Mouse (Mus musculus) central nervous system, embryonic 14 days (tissue): ENCODE results near the gene Itpkc. TPM values are rescaled to one million over a fixed set of nuclear protein-coding genes. Genes with fewer than 3 reads are reported as not detected.

Experiments
- polyA plus RNA-seq: library from polyadenylated mRNA; depleted of rRNA; stranded (reverse); fragments of >200 nt; gene quantifications from 2 replicates; pipeline ENCODE4 v1.2.3, GENCODE M21; 2012; rRNA removed

Gene Itpkc
- polyA plus RNA-seq = 12.6 and 13.0 TPM in 2 replicates

GRCm38 (mm10) chr7:27228281-27228821 lies at the start of gene Itpkc:
Itpkc (minus strand) TSS chr7:27228661.

GRCm38 (mm10) chr7:27258205-27258899 lies 29.9 kb upstream of the Itpkc start, which contains the start of gene Numbl:
Numbl (plus strand) TSS chr7:27258433.

GRCm38 (mm10) chr7:27232781-27233281 lies 4.4 kb upstream of the Itpkc start, which contains the start of gene Coq8b:
Coq8b (plus strand) TSS chr7:27233023.

GRCm38 (mm10) chr7:27195681-27196611 lies 32.5 kb downstream of the Itpkc start, which contains the start of the genes BC024978 and Snrpa:
BC024978 (plus strand) TSS chr7:27195781.
Snrpa (minus strand) TSS chr7:27196271.

GRCm38 (mm10) chr7:27180837-27181695 lies 47.4 kb downstream of the Itpkc start, which contains the start of the genes Gm21983 and Mia:
Gm21983 (minus strand) TSS chr7:27181086.
Mia (minus strand) TSS chr7:27181157.

GRCm38 (mm10) chr7:27178324-27179216 lies 49.9 kb downstream of the Itpkc start, which contains the start of gene Rab4b:
Rab4b (minus strand) TSS chr7:27178896.

GRCm38 (mm10) chr7:27166614-27167474 lies 61.6 kb downstream of the Itpkc start, which contains the start of gene Egln2:
Egln2 (minus strand) TSS chr7:27166802.

Other genes with a start within 250 kb of the Itpkc start
- gene Cyp2a12, start 199.6 kb downstream of the Itpkc start, polyA plus RNA-seq = not detected in 2 replicates
- gene Cyp2f2, start 108.8 kb downstream of the Itpkc start, polyA plus RNA-seq = 3.6 TPM in 1 of 2 replicates, not detected in the other
- not detected in 2 replicates for gene Cyp2t4, start 74.9 kb downstream of the Itpkc start, polyA plus RNA-seq
- 113 and 115 TPM in 2 replicates for gene Egln2, start 61.9 kb downstream of the Itpkc start, polyA plus RNA-seq
- gene Rab4b, start 49.8 kb downstream of the Itpkc start, polyA plus RNA-seq = 76.1 and 88.2 TPM in 2 replicates
- 0.36 and 0.84 TPM in 2 replicates for gene Gm21983, start 47.6 kb downstream of the Itpkc start, polyA plus RNA-seq
- gene Mia, start 47.5 kb downstream of the Itpkc start, polyA plus RNA-seq = 20.8 and 75.8 TPM in 2 replicates
- 9.2 and 9.6 TPM in 2 replicates for gene BC024978, start 32.9 kb downstream of the Itpkc start, polyA plus RNA-seq
- gene Snrpa, start 32.4 kb downstream of the Itpkc start, polyA plus RNA-seq = 391 and 412 TPM in 2 replicates
- 42.3 and 43.1 TPM in 2 replicates for gene Coq8b, start 4.4 kb upstream of the Itpkc start, polyA plus RNA-seq
- 95.3 and 97.1 TPM in 2 replicates for gene Numbl, start 29.8 kb upstream of the Itpkc start, polyA plus RNA-seq
- gene Ltbp4, start 109.0 kb upstream of the Itpkc start, polyA plus RNA-seq = 23.4 and 35.0 TPM in 2 replicates
- gene Shkbp1, start 127.4 kb upstream of the Itpkc start, polyA plus RNA-seq = 139 and 156 TPM in 2 replicates
- gene Gm20479, start 128.8 kb upstream of the Itpkc start, polyA plus RNA-seq = not detected in 2 replicates
- gene Sptbn4, start 219.0 kb upstream of the Itpkc start, polyA plus RNA-seq = 19.9 and 20.5 TPM in 2 replicates
- 18.0 and 25.5 TPM in 2 replicates for gene Blvrb, start 219.3 kb upstream of the Itpkc start, polyA plus RNA-seq
- 12.0 and 16.2 TPM in 2 replicates for gene Sertad3, start 245.1 kb upstream of the Itpkc start, polyA plus RNA-seq